ENCODE assay signal across 8 mouse cellular contexts in the genomic region with DNA sequence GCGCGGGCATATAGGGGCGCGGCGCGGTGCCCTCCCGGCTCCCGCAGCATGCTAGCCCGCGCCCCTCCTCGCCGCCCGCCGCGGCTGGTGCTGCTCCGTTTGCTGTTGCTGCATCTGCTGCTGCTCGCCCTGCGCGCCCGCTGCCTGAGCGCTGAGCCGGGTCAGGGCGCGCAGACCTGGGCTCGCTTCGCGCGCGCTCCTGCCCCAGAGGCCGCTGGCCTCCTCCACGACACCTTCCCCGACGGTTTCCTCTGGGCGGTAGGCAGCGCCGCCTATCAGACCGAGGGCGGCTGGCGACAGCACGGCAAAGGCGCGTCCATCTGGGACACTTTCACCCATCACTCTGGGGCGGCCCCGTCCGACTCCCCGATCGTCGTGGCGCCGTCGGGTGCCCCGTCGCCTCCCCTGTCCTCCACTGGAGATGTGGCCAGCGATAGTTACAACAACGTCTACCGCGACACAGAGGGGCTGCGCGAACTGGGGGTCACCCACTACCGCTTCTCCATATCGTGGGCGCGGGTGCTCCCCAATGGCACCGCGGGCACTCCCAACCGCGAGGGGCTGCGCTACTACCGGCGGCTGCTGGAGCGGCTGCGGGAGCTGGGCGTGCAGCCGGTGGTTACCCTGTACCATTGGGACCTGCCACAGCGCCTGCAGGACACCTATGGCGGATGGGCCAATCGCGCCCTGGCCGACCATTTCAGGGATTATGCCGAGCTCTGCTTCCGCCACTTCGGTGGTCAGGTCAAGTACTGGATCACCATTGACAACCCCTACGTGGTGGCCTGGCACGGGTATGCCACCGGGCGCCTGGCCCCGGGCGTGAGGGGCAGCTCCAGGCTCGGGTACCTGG. TPM values are rescaled to one million over a fixed set of nuclear protein-coding genes. Genes with fewer than 3 reads are reported as not detected.
DNase-seq lines count a peak whose midpoint lies in the region; ATAC-seq and TF ChIP-seq lines count a peak whose summit lies in the region.

No protein-coding gene starts in this region.

- no peaks in the 10 kb centered on the region for H3K9me3 ChIP-seq in forebrain, embryonic 14.5 days (replicated peaks; ENCODE audit: control insufficient read depth, low read length)
- H3K9me3 ChIP-seq in hindbrain, postnatal 0 days (ENCODE audit: low read length), result no peaks in the 10 kb centered on the region
- no peaks in the 10 kb centered on the region for H3K9me3 ChIP-seq in liver, embryonic 13.5 days (replicated peaks)
- no peaks in the 10 kb centered on the region for H3K9me3 ChIP-seq in neural tube, embryonic 13.5 days

- no peaks in the 10 kb centered on the region for H3K36me3 ChIP-seq in forebrain, embryonic 14.5 days (ENCODE audit: control insufficient read depth, insufficient read depth, low read length)
- no peaks in the 10 kb centered on the region for H3K36me3 ChIP-seq in hindbrain, postnatal 0 days (ENCODE audit: insufficient read depth, low read length)
- H3K36me3 ChIP-seq in liver, embryonic 13.5 days, result no peaks in the 10 kb centered on the region
- no peaks in the 10 kb centered on the region for H3K36me3 ChIP-seq in neural tube, embryonic 13.5 days

- no peak overlapping the region for H3K27ac ChIP-seq in forebrain, embryonic 14.5 days (ENCODE audit: low read depth, low read length)
- no peak overlapping the region for H3K27ac ChIP-seq in hindbrain, postnatal 0 days
- no peak overlapping the region for H3K27ac ChIP-seq in liver, embryonic 13.5 days
- H3K27ac ChIP-seq in neural tube, embryonic 13.5 days (replicated peaks), result no peak overlapping the region

- peak; percentile 7 for DNase-seq in urinary bladder, postnatal 25 days (ENCODE audit: low spot score)
- no peak for DNase-seq in urinary bladder, adult 2 months (ENCODE audit: low spot score)
- DNase-seq in forebrain, embryonic 14.5 days (ENCODE audit: low spot score), result peak; percentile 41
- peak; percentile 53 for DNase-seq in hindbrain, postnatal 0 days (ENCODE audit: low spot score)
- no peak for DNase-seq in liver, embryonic 13.5 days
- no peak for DNase-seq in spleen, postnatal 10 days (ENCODE audit: low spot score in 2 of 2)
- DNase-seq in frontal cortex, postnatal 36 days (ENCODE audit: low spot score in 2 of 2), result no peak

- peaks cover 19% of the 10 kb centered on the region for H3K27me3 ChIP-seq in forebrain, embryonic 14.5 days (replicated peaks; ENCODE audit: control insufficient read depth, insufficient read depth, low read length)
- peaks cover 4% of the 10 kb centered on the region; the same call in 1 of the 2 replicates for H3K27me3 ChIP-seq in hindbrain, postnatal 0 days (ENCODE audit: insufficient read depth, low read length)
- H3K27me3 ChIP-seq in liver, embryonic 13.5 days, result peaks cover 39% of the 10 kb centered on the region
- H3K27me3 ChIP-seq in neural tube, embryonic 13.5 days, result peaks cover 48% of the 10 kb centered on the region

- TF ChIP-seq CTCF in hindbrain, postnatal 0 days (IDR thresholded peaks at IDR 0.05; ENCODE audit: low read depth), result peak; percentile 46

- 1% methylated on average over 80 of the region's 89 CpGs for WGBS in forebrain, embryonic 14.5 days
- 4% methylated on average over 78 of the region's 89 CpGs for WGBS in hindbrain, postnatal 0 days
- 5% methylated on average over 66 of the region's 89 CpGs for WGBS in liver, embryonic 13.5 days (ENCODE audit: insufficient replicate concordance)
- 2% methylated on average over 87 of the region's 89 CpGs for WGBS in neural tube, embryonic 13.5 days

- peak overlapping the region; percentile 70 for H3K4me2 ChIP-seq in forebrain, embryonic 14.5 days (ENCODE audit: low read length)
- H3K4me2 ChIP-seq in hindbrain, postnatal 0 days (ENCODE audit: low read depth, low read length), result peak overlapping the region; percentile 65
- peak overlapping the region; percentile 58 for H3K4me2 ChIP-seq in liver, embryonic 13.5 days
- peak overlapping the region; percentile 76 for H3K4me2 ChIP-seq in neural tube, embryonic 13.5 days

- H3K4me3 ChIP-seq in forebrain, embryonic 14.5 days (ENCODE audit: low read depth, low read length), result peak overlapping the region; percentile 44
- H3K4me3 ChIP-seq in hindbrain, postnatal 0 days (ENCODE audit: low read length), result peak overlapping the region; percentile 45
- H3K4me3 ChIP-seq in liver, embryonic 13.5 days (replicated peaks), result peak overlapping the region; percentile 43
- H3K4me3 ChIP-seq in neural tube, embryonic 13.5 days, result peak overlapping the region; percentile 54

- ATAC-seq in forebrain, embryonic 14.5 days, result peak; percentile 79
- peak; percentile 74 for ATAC-seq in hindbrain, postnatal 0 days
- ATAC-seq in liver, embryonic 13.5 days (ENCODE audit: low read depth), result peak; percentile 26; the same call in 1 of the 2 replicates
- peak; percentile 82 for ATAC-seq in neural tube, embryonic 13.5 days (ENCODE audit: low read depth)

- H3K4me1 ChIP-seq in forebrain, embryonic 14.5 days (ENCODE audit: control insufficient read depth, insufficient read depth, low read length), result no peaks in the 10 kb centered on the region
- H3K4me1 ChIP-seq in hindbrain, postnatal 0 days (ENCODE audit: insufficient read depth, low read length), result no peaks in the 10 kb centered on the region
- no peaks in the 10 kb centered on the region for H3K4me1 ChIP-seq in liver, embryonic 13.5 days (replicated peaks)
- peaks cover 16% of the 10 kb centered on the region for H3K4me1 ChIP-seq in neural tube, embryonic 13.5 days (replicated peaks)

- H3K9ac ChIP-seq in forebrain, embryonic 14.5 days (ENCODE audit: low read length), result peak overlapping the region; percentile 59
- H3K9ac ChIP-seq in hindbrain, postnatal 0 days (replicated peaks; ENCODE audit: low read length), result peak overlapping the region; percentile 44
- H3K9ac ChIP-seq in liver, embryonic 13.5 days, result no peak overlapping the region
- H3K9ac ChIP-seq in neural tube, embryonic 13.5 days, result peak overlapping the region; percentile 73

RNA-seq across cellular contexts. Expression of gene Kl, which starts 0.5 kb away (rescaled TPM):
- polyA plus RNA-seq in urinary bladder, adult 2 months (2012; rRNA removed), result 0.91 and 1.1 TPM in 2 replicates
- polyA plus RNA-seq in forebrain, embryonic 14.5 days (2014; fragmentation: Nextera tagmentation; extraction: Ambion mirVana), result 0.20 and 0.41 TPM in 2 replicates
- 3.7 and 4.6 TPM in 2 replicates for total RNA-seq in hindbrain, postnatal 0 days (2014; rRNA removed)
- polyA plus RNA-seq in hindbrain, postnatal 0 days (2015; fragmentation: Nextera tagmentation; extraction: Ambion mirVana), result 1.1 and 1.3 TPM in 2 replicates
- 0.02 and 0.03 TPM in 2 replicates for polyA plus RNA-seq in liver, embryonic 13.5 days (2015; fragmentation: Nextera tagmentation; extraction: Ambion mirVana)
- polyA plus RNA-seq in neural tube, embryonic 13.5 days (2015; fragmentation: Nextera tagmentation; extraction: Ambion mirVana), result 0.46 and 0.58 TPM in 2 replicates

Comparison
In these comparisons a context has a peak if more than half of its experiments do, and no peak if none do; other contexts are left out.
1. DNase-seq: peak in urinary bladder, postnatal 25 days (single experiment), forebrain, embryonic 14.5 days (single experiment) and hindbrain, postnatal 0 days (single experiment); none in urinary bladder, adult 2 months (single experiment), liver, embryonic 13.5 days (single experiment), spleen, postnatal 10 days (0 of 2) and frontal cortex, postnatal 36 days (0 of 2).
2. ATAC-seq: peak in every context shown above with its lines; median percentile 82 in neural tube, embryonic 13.5 days; 79 in forebrain, embryonic 14.5 days; 74 in hindbrain, postnatal 0 days; 26 in liver, embryonic 13.5 days.
3. Peak in every context shown above with its lines, with median percentiles within 50 percentile points of each other: H3K4me2 ChIP-seq and H3K4me3 ChIP-seq.